Mouse (Mus musculus) E14TG2a.4 (cell line): ENCODE measurements around the gene Mctp1.

Experiments used
- H3K27me3 ChIP-seq: 2 replicates; pipeline ENCODE4 v1.6.1; 2014; ENCODE audit warnings: low read length, control low read depth; ENCODE audit not compliant: insufficient read depth
- H3K36me3 ChIP-seq: 2 replicates; pipeline ENCODE4 v1.6.1; 2014; ENCODE audit warnings: low read length, control low read depth; ENCODE audit not compliant: insufficient read depth
- H3K4me1 ChIP-seq: replicated peaks from 2 replicates; pipeline ENCODE4 v1.6.1; 2014; ENCODE audit warnings: low read depth, low read length, control low read depth
- H3K4me3 ChIP-seq: replicated peaks from 2 replicates; pipeline ENCODE4 v1.5.1; 2014; ENCODE audit warnings: mild to moderate bottlenecking, low read length
- H3K9me3 ChIP-seq: 2 replicates; pipeline ENCODE4 v1.6.1; 2014; ENCODE audit warnings: low read length, control low read depth
- CTCF ChIP-seq: conservative IDR thresholded peaks from 2 replicates; pipeline ENCODE4 v1.5.1; 2014; ENCODE audit warnings: low read length
- NANOG ChIP-seq: IDR thresholded peaks from 2 replicates; pipeline ENCODE4 v1.6.1; 2014; ENCODE audit warnings: borderline replicate concordance, low read length, mixed read lengths
- POU5F1 ChIP-seq: IDR thresholded peaks from 2 replicates; pipeline ENCODE4 v1.6.1; 2014; ENCODE audit warnings: low read length, borderline replicate concordance

Gene Mctp1

DNA sequence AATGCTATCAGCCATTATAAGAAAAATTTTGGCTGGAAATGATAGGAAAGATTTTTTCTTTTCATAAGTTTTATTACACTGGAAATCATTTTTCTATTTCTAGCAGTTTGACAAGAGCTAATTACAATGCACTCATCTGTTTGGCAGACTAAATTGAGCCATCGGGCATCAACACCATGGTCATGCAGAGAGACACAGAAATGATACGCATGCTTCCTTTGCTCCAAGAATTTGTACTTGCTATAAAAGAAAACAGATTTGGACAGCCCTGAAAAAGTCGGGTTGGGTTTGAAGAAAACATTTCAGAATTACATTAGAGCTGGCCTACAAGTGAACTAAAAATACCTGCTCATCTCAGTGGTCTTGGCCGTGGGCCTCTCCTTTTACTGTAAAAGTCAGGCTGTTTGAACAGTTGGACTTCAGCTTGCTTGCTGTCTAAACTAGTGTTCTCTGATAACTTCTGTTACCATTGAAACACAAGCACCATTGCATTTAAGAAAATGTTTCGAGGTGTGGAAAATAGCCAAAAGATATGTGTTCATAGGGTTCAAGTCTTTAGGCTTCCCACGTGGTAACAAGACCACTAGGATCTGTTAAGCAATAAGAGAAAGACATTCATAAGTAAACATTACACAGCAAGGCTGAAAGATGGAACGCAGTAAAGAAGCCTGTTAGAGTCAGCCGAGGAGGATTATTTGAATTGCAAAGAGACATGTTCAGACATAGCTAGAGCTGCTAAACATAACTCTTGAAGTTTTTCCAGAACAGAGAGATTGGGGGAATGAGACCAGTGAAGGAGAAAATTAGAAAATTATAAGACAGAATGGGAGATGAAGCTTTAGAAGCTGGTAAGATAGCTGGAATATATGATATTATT, 493.8 kb downstream of the Mctp1 start:
- Histone ChIP-seq H3K4me3 (no peak overlapping the region), H3K27me3 (no peaks in the 10 kb centered on the region)

DNA sequence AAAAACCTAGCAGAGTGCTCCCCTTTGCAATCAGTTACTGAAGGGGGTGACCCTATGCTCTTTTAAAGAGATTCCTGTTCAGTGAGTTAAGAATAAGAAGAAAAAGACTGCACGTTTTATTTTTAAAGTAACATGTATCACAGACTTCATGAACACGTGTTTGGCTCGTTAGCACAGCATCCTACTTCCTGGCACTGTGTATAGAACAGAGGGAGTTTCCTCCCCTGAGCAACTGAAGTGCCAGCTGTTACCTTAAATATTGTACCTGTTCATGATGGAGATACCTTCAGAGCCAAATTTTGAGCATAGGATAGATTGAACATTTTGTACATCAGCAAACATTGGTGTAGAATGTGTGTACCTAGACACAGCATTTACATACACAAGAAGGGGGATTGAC, 494.7 kb downstream of the Mctp1 start:
- no peaks in the 10 kb centered on the region for H3K36me3 ChIP-seq
- TF ChIP-seq CTCF (no peak), NANOG (no peak), POU5F1 (no peak)
- no peaks in the 10 kb centered on the region for H3K9me3 ChIP-seq
- no peaks in the 10 kb centered on the region for H3K4me1 ChIP-seq
- no peak overlapping the region for H3K4me3 ChIP-seq
- no peaks in the 10 kb centered on the region for H3K27me3 ChIP-seq

More for the DNA sequence above, 493.8 kb downstream of the Mctp1 start:
- TF ChIP-seq POU5F1 (no peak), CTCF (no peak), NANOG (no peak)
- no peaks in the 10 kb centered on the region for H3K4me1 ChIP-seq
- H3K9me3 ChIP-seq, result no peaks in the 10 kb centered on the region
- H3K36me3 ChIP-seq, result no peaks in the 10 kb centered on the region

- TF ChIP-seq CTCF (no peak), POU5F1 (no peak), NANOG (no peak)
- peaks cover 12% of the 10 kb centered on the region for H3K9me3 ChIP-seq
- H3K36me3 ChIP-seq, result no peaks in the 10 kb centered on the region
- H3K4me3 ChIP-seq, result no peak overlapping the region
- H3K4me1 ChIP-seq, result no peaks in the 10 kb centered on the region
- H3K27me3 ChIP-seq, result no peaks in the 10 kb centered on the region
Measured at GRCm38 (mm10) chr13:76884517-76885092, 500.3 kb downstream of the Mctp1 start.

- no peaks in the 10 kb centered on the region for H3K27me3 ChIP-seq
- TF ChIP-seq POU5F1 (no peak), NANOG (no peak), CTCF (no peak)
- no peaks in the 10 kb centered on the region for H3K36me3 ChIP-seq
- H3K9me3 ChIP-seq, result no peaks in the 10 kb centered on the region
- H3K4me1 ChIP-seq, result no peaks in the 10 kb centered on the region
- H3K4me3 ChIP-seq, result no peak overlapping the region
Measured at GRCm38 (mm10) chr13:76892987-76893386, 508.7 kb downstream of the Mctp1 start.

DNA sequence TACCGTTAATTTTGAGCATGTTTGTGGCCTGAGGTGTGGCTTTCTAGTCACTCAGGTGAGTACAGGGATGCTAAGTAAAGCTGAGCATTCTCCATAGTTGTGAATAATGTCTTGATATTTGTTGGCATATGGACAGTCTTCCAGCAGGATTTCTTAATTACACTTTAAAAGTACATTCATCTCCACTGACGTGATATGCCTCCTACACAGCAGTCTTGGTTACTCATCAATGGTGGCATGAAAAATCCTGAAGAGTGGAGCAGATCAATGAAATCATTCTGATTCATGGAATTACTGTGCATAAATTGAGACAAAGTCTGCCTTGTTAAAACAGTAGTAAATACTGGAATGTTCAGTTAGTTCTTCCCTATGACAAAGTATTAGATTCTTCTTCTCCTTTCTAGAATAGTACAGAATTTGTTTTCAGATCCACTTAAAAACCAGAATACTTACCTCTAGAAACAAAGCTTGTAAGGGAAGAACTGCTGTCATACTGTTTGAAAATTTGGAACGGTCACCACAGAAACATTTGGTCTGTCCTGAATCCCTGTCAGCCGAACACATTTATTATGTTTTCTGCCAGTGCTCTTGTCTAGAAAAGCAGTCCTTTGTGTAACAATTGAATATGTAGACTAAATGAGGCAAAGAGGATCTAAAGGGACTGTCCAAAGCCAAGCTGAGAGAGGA, 511.6 kb downstream of the Mctp1 start:
- Histone ChIP-seq H3K9me3 (peaks cover under 1% of the 10 kb centered on the region), H3K36me3 (no peaks in the 10 kb centered on the region), H3K4me1 (no peaks in the 10 kb centered on the region), H3K27me3 (no peaks in the 10 kb centered on the region), H3K4me3 (no peak overlapping the region)
- TF ChIP-seq CTCF (no peak), POU5F1 (no peak), NANOG (no peak)

DNA sequence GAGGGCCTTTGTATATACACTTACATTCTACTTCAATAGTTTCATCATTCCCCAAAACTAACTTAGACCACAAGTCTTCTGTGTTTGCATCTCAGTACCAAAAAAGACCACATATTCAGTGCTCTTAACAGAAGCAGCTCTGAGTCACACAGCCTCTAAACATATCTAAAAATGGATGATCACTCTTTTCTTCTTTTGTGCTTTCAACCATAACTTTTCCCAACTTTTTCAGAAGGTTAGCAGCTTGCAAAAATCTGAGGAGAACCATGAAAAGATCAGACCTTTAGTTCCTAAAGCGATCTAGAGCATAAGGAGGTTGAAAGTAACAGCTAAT, 512.1 kb downstream of the Mctp1 start:
- H3K27me3 ChIP-seq, result no peaks in the 10 kb centered on the region
- H3K9me3 ChIP-seq, result peaks cover 6% of the 10 kb centered on the region
- H3K4me3 ChIP-seq, result no peak overlapping the region
- H3K4me1 ChIP-seq, result no peaks in the 10 kb centered on the region
- TF ChIP-seq POU5F1, result no peak
- TF ChIP-seq CTCF, result no peak
- TF ChIP-seq NANOG, result no peak
- H3K36me3 ChIP-seq, result no peaks in the 10 kb centered on the region

DNA sequence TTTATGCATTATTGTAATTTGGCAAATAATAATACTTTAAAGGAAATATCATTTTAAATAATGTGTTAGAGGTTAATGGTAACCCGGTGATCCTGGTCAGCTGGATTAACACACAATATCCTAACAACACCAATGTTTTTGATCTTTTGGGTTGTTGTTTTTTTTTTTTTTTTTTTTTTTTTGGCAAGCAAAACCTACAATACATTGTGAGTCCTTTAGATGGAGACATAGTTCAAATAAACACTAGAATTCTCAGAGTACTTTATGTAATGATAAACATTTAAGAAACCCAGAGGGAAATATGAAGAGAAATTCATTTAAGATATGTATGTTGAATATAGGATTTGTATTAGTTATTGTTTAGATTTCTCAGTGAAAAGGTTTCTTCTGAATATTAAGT, 534.0 kb downstream of the Mctp1 start:
- no peaks in the 10 kb centered on the region for H3K4me1 ChIP-seq
- H3K27me3 ChIP-seq, result no peaks in the 10 kb centered on the region
- no peaks in the 10 kb centered on the region for H3K36me3 ChIP-seq
- TF ChIP-seq CTCF (no peak), POU5F1 (no peak), NANOG (no peak)
- H3K9me3 ChIP-seq, result 0 out of 2 replicates have a peak, but pooled peaks cover 3% of the 10 kb centered on the region
- H3K4me3 ChIP-seq, result no peak overlapping the region

DNA sequence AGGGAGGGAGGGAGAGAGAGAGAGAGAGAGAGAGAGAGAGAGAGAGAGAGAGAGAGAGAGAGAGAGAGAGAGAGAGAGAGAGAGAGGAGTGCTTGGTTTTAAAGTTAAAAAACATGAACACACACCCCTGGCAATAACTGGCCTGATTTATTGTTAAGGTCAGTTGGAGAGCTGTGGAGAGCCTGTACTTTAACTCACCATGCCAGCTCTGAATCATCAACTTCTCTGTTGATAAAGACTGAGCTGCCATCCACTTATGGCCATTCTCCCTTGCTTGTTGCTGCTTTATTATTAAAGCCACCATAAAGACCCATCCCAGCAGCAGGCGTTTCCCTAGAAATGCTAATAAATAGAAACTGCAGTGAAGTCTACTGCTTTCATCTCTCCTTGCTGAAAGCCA, 542.5 kb downstream of the Mctp1 start:
- H3K27me3 ChIP-seq, result no peaks in the 10 kb centered on the region
- no peaks in the 10 kb centered on the region for H3K4me1 ChIP-seq
- no peak for TF ChIP-seq POU5F1
- TF ChIP-seq NANOG, result no peak
- no peak for TF ChIP-seq CTCF
- no peaks in the 10 kb centered on the region for H3K36me3 ChIP-seq
- no peaks in the 10 kb centered on the region for H3K9me3 ChIP-seq
- H3K4me3 ChIP-seq, result no peak overlapping the region
